Mouse (Mus musculus) cerebellum, adult 2 months (tissue): ENCODE results near the gene Dnah11. TPM values are rescaled to one million over a fixed set of nuclear protein-coding genes. Genes with fewer than 3 reads are reported as not detected.

Experiments used
- DNase-seq, 2 experiments: peaks; one replicate each; pipeline ENCODE4 v3.0.0; 2021
- H3K27ac ChIP-seq: fragments of 200-500 bp; 2 replicates; pipeline ENCODE4 v1.5.1; 2012; ENCODE audit warnings: low read length, control low read depth, inconsistent platforms; ENCODE audit not compliant: insufficient read depth
- H3K27me3 ChIP-seq: fragments of 200-500 bp; 2 replicates; pipeline ENCODE4 v1.6.1; 2012; ENCODE audit warnings: inconsistent platforms, mild to moderate bottlenecking, low read length, moderate library complexity; ENCODE audit not compliant: control insufficient read depth, insufficient read depth
- H3K4me1 ChIP-seq: fragments of 200-500 bp; 2 replicates; pipeline ENCODE4 v1.6.1; 2011; ENCODE audit warnings: low read length; ENCODE audit not compliant: control insufficient read depth, insufficient read depth
- H3K4me3 ChIP-seq: fragments of 200-500 bp; replicated peaks from 2 replicates; pipeline ENCODE3; 2011; ENCODE audit warnings: mild to moderate bottlenecking, low read depth, low read length, control low read depth; ENCODE audit not compliant: insufficient read depth
- CTCF ChIP-seq: fragments of 200-500 bp; IDR thresholded peaks from 2 replicates; pipeline ENCODE4 v1.5.1; 2011; ENCODE audit warnings: low read depth, mild to moderate bottlenecking, control low read depth, low read length, moderate library complexity, borderline replicate concordance; ENCODE audit not compliant: insufficient read depth
- POLR2A ChIP-seq: fragments of 200-500 bp; IDR thresholded peaks from 2 replicates; pipeline ENCODE4 v1.6.1; 2011; ENCODE audit warnings: low read length, control low read depth, borderline replicate concordance; ENCODE audit not compliant: insufficient read depth
- WGBS: fragments of 180-500 bp; shearing (Covaris S2); methylation state at CpG from one replicate; pipeline ENCODE4 v1.1.7; 2018; 5-methylcytosine and 5-hydroxymethylcytosine counted together
- polyA plus RNA-seq: library from polyadenylated mRNA; depleted of rRNA; stranded (reverse); fragments of >200 nt; gene quantifications from 2 replicates; pipeline ENCODE4 v1.2.3, GENCODE M21; 2012

Gene Dnah11
- polyA plus RNA-seq, 1 experiment = 7.5 TPM

DNA sequence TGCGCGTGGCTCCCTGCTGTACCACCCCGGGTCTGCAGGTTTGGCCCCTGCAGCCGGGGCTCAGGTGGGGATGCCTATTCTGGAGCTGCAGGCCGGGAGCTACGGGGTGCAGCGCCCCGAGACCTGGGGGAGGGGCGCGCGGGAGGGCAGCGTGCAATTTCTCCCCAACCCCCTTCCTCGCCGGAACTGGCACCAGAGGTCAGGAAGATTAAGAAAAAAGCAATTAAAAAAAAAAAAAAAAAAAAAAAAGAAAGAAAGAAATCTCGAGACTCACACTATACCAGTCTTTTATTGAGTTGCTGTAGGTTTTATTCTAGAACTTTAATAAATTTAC, 354.8 kb downstream of the Dnah11 start:
- Histone ChIP-seq H3K4me1 (no peaks in the 10 kb centered on the region), H3K4me3 (peak overlapping the region; percentile 63), H3K27ac (no peak overlapping the region), H3K27me3 (no peaks in the 10 kb centered on the region; the same call in 1 of the 2 replicates)
- no peak for DNase-seq
- TF ChIP-seq POLR2A (no peak), CTCF (no peak)
- WGBS = under 1% methylated on average over 15 of the region's 15 CpGs

DNA sequence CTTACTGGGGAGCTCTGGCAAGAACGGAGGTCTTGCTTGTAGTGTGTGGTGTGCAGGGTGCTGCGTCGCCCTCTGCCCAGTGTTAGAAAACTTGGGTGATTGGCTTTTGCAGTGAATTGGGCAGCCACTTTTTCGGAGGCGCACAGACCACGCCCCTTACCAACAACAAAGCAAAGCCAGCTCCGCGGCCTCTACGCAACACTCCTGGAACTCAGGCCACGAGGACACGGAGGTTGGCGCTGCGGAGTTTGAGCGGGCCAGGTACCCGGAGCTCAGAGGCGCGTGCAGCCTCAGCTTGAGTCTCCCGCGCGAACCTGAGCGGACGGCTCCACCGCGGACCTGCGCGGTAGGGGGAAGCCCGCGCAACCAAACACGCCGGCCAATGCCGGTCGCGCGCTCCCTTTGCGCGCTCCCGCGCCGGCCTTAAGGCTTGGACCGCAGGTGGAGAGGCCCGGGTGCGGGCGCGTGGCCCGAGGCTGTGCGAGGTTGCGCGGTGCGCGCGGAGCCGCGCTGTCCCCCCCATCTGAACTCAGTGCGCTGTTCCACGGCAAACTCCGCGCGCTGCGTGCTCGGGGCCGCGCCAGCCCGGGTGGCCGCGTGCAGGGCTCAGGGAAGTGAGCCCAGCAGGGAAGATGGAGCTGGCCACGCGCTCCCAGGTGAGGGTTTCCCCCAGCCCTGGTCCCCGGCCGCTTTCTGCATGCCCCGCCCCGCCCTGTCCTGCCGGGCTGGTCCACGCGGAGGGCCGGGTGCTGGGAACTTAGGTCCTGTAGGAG, 355.4 kb downstream of the Dnah11 start:
- WGBS = under 1% methylated on average over 72 of the region's 75 CpGs
- DNase-seq = peak; percentile 58 to 60
- Histone ChIP-seq H3K4me3 (peak overlapping the region; percentile 63), H3K27ac (no peak overlapping the region), H3K4me1 (no peaks in the 10 kb centered on the region), H3K27me3 (no peaks in the 10 kb centered on the region; the same call in 1 of the 2 replicates)
- TF ChIP-seq POLR2A (no peak), CTCF (no peak)

DNA sequence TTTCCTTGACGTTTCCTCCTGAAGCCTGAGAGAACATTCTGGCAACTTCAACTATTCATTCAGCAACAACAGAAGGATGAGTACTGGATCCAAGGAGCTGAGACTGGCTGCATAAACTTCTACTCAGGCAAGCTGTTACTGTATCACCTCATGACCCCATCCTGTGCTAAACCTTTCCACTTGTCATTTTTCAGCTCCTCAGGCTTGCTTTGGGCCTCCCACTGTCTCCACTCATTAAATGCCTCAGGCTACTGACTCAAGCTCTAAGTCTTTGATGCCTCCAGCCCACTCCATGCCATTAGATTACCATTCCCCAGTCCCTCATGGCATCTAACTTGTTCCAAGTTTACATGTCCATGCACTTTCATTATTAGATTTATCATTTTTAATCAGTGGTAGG, 356.2 kb downstream of the Dnah11 start:
- TF ChIP-seq CTCF (no peak), POLR2A (no peak)
- Histone ChIP-seq H3K27ac (no peak overlapping the region), H3K27me3 (no peaks in the 10 kb centered on the region; the same call in 1 of the 2 replicates), H3K4me1 (no peaks in the 10 kb centered on the region), H3K4me3 (no peak overlapping the region)
- WGBS = 36% methylated on average over 1 of the region's 1 CpGs
- no peak for DNase-seq

DNA sequence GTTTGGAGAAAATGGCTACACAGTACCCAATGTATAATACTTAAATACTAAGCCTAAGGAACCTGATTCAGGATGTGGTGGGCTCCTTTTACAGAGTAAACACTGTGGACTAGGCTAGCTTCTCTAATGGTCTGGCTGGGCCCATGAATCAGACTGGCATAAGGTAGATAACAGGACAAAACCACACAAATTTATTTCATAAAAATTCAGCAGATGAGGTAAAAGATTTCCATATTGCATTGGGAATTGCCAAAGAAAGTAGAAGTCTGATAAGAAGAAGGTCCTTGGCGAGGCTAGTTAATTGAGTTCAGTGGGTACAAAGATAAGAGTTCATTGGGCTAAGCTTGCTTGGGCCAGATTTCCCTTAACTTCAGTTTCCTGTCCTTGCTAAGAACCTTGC, 358.1 kb downstream of the Dnah11 start:
- 88% methylated on average over 1 of the region's 1 CpGs for WGBS
- TF ChIP-seq POLR2A (no peak), CTCF (no peak)
- Histone ChIP-seq H3K27ac (no peak overlapping the region), H3K4me1 (no peaks in the 10 kb centered on the region), H3K27me3 (no peaks in the 10 kb centered on the region; the same call in 1 of the 2 replicates), H3K4me3 (no peak overlapping the region)
- no peak for DNase-seq

DNA sequence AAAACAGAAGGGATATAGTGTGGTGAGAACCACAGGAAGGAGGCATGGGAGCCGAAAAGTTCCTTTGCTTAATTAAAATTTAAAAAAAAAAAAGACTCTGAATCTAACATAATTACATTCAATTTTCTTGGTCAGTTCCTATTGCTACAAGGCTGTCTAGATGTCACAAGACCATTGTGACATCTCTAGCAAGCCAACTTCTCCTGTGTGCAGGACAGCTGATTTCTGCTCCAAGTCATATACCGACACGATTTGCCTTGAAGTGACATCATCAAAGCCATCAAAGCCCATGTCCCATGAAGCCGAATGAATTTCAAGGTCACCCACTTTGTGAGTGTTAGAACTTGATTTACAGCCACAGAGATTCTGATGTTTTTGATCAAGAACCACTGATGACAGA, 361.5 kb downstream of the Dnah11 start:
- H3K27me3 ChIP-seq = no peaks in the 10 kb centered on the region; the same call in 1 of the 2 replicates
- H3K27ac ChIP-seq = no peak overlapping the region
- no peak overlapping the region for H3K4me3 ChIP-seq
- H3K4me1 ChIP-seq = no peaks in the 10 kb centered on the region
- TF ChIP-seq POLR2A (no peak), CTCF (no peak)
- no peak for DNase-seq
- 80% methylated on average over 4 of the region's 4 CpGs for WGBS

DNA sequence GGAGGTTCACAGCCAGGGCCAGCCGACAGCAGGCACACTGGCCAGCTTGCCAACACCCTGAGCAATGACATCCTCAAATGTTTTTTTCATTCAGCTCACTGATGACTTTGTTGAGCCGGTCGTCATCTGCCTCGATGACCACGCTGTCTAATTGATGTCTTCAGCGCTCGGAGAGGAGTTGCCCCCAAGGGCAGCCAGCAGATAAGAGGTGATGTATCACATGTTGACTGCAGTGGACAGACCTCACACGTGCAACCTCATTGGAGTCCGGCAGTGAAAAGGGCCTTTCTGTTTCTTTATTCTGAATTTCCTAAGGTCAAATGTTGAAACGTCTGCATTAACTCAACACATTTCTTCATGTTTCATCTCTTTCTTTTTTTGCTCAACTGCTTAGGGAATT, 363.5 kb downstream of the Dnah11 start:
- TF ChIP-seq CTCF (no peak), POLR2A (no peak)
- no peak for DNase-seq
- WGBS = 9% methylated on average over 10 of the region's 10 CpGs

DNA sequence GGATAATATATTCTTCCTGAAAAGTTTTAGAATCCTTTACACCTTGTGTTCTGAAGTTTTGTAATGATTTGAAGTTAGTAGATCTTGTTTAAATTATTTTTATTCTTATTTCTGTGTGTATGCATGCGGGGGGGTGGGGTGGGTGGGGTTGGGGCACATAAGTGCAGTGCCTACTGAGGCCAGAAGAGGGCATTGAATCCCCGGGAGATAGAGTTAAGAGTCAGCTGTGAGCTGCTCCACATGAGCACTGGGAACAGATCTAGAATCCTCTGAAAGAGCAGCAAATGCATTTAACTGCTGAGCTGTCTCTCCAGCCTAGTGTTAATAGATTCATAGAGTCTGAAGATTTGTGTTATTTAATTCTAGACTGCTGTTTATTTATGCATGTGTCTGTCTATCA, 364.2 kb downstream of the Dnah11 start:
- 83% methylated on average over 2 of the region's 2 CpGs for WGBS
- no peak for DNase-seq
- H3K4me3 ChIP-seq = no peak overlapping the region
- TF ChIP-seq POLR2A = no peak
- TF ChIP-seq CTCF = no peak
- H3K4me1 ChIP-seq = no peaks in the 10 kb centered on the region
- no peak overlapping the region for H3K27ac ChIP-seq
- H3K27me3 ChIP-seq = no peaks in the 10 kb centered on the region; the same call in 1 of the 2 replicates

More for the DNA sequence above, 363.5 kb downstream of the Dnah11 start:
- Histone ChIP-seq H3K4me1 (no peaks in the 10 kb centered on the region), H3K4me3 (no peak overlapping the region), H3K27ac (no peak overlapping the region), H3K27me3 (no peaks in the 10 kb centered on the region; the same call in 1 of the 2 replicates)

DNA sequence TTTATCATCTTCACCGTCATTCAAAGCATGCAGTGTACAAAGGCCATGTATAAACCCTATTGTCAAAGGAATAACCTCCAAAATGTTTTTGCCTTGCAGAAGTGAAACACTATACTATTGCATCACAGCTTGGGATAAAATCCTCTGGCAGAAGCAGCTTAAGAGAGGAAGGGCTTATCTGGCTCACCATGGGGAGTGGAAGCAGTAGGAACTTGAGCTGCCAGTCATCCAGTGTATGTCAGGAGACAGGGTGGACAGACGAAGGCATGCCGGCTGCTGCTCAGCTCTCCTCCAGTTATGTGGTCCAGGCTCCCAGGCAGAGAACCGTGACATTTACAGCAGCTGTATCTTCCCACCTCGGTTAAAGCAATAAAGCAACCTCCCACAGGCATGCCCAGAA, 366.7 kb downstream of the Dnah11 start:
- DNase-seq = no peak
- Histone ChIP-seq H3K4me1 (no peaks in the 10 kb centered on the region), H3K27me3 (no peaks in the 10 kb centered on the region), H3K4me3 (no peak overlapping the region), H3K27ac (no peak overlapping the region)
- 40% methylated on average over 5 of the region's 5 CpGs for WGBS
- no peak for TF ChIP-seq CTCF
- no peak for TF ChIP-seq POLR2A
